Mouse (Mus musculus): Measurements from ENCODE around the gene Mavs.

DNA sequence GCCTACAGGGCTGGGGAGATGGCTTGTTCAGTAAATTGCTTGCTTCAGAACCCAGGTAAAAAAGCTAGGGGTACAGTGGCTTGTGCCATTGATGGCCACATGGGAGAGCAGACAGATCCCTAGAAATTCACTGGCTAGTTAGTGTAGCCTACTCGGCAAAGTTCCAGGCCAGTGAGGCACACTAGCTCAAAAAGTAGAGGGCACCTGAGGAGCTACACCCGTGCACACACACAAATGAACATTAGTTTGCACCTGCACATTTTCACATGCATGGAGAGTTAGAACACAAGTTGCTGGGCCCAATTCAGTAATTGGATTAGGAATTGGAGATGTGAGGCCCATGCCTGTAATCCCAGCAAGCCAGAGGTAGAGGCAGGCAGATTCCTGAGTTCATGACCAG is 31.2 kb downstream of the Mavs start:
- TF ChIP-seq CTCF (IDR thresholded peaks at IDR 0.05; ENCODE audit: low read depth) (no peak), EP300 (IDR thresholded peaks at IDR 0.05; ENCODE audit: low read depth) (no peak)

Data from heart, postnatal 0 days (tissue).